Mouse (Mus musculus) c-Kit-positive CD71-negative TER-119-negative erythroid progenitor cells, embryonic 14.5 days (primary cell): ENCODE measurements around the gene Ccdc137.

Experiments used
- DNase-seq: peaks from one replicate; pipeline ENCODE4 v3.0.0-alpha.2; 2013; ENCODE audit warnings: low read depth

Ccdc137 gene

GRCm38 (mm10) chr11:120498891-120499290 is 41.0 kb downstream of the Ccdc137 start:
- no peak for DNase-seq

GRCm38 (mm10) chr11:120499894-120500293 is 42.0 kb downstream of the Ccdc137 start:
- DNase-seq = no peak

GRCm38 (mm10) chr11:120500357-120500756 is 42.4 kb downstream of the Ccdc137 start:
- no peak for DNase-seq

DNA sequence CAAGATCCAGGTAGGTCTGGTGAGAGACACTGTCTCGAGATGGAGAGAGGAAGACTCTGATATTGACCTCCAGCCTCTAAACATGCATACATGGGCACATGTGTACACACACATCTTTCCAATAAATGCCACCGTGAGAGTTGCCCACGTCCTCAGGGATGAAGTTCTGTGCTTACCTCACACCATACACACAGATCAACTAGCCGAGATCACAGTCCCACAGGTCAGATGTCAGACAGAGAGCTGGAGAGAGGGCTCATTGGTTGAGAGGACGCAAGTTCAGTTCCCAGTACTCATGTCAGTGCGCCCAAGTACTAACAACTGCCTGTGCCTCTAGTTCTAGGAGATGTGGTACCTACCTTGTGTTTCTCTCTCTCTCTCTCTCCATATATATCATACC is 43.1 kb downstream of the Ccdc137 start:
- no peak for DNase-seq

DNA sequence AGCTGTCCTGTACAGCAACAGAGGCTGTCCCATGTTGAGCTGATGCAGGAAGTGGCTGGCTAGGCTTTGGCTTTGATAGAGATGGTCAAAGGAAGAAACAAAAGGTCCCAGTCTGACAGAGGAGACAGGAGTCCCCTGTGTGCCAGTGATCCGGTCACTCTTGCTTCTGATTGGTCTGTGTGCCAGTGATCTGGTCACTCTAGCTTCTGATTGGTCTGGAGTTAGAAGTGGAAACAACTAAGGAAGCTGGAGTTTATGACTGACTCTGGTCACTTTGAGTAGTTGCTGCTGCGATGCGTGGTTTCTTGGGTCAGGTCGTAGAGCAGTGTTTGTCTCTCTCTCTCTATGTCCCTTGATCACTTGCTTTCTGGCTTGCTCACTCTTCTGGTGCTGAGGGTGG is 43.8 kb downstream of the Ccdc137 start:
- DNase-seq = no peak

DNA sequence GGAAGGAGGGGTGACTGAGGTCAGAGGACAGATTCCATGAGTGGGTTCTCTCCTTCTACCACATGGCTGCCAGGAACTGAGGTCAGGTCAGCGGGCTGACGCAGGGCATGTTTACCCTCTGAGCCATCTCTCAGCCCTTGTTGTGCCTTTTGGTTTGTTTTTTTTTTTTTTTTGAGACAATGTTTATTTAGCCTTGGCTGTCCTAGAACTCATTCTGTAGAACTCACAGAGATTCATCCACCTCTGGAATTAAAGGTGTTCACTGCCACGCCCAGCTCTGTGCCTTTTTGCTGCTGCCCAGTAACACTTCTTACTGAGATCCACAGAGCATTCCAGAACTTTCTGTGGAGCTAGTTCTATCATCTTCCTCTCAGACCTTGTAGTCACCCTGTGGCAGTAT is 47.7 kb downstream of the Ccdc137 start:
- DNase-seq = no peak

DNA sequence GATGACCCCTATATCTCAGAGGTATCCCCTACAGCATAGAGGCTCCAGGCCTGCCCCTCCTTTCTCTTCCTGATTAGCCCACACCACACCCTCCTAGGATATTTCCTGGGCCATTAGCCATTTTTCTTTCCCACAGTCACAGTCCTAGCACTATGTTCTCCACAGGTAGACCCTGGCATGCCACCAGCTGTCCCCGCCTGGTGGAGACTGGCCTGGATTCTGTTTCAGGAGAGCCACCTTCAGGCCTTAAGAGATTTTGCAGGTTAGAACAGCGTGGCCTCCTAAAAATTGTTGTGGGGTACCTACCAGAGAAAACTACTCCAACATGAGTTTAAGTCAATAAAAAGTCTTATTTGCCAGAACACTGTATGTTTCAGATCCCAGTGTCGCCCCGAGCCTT is 49.0 kb downstream of the Ccdc137 start:
- no peak for DNase-seq

DNA sequence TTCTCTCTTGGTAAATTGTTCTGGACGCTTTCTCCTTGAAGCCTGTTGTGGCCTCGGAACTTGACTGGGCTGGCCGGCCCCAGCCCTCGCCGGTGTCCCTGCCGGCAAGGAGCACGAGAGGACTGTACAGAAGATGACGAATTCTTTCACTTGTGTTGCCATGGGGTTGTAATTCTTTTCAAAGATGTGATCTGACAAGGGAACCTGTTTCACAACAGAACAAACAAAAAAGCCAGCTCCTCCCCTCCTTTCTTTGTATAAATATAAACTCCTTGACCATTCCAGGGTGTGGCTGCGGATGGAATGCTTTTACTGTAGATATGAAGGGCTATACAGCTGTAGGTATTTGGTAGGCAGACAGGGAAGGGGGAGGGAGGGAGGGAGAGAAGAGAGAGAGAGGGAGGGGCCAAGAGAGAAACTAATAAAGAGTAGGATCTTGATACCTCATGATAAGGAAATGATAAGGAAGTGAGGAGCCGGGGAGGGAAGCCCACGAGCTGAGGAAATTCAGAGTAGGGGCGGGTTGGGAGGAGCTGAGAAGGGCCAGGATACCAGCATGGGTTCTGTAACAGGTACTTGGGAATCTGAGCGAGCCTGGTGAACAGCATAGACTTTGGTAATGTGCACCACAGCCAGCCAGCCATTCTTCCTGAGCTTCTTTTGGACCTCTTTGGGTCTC is 49.8 kb downstream of the Ccdc137 start:
- no peak for DNase-seq

DNA sequence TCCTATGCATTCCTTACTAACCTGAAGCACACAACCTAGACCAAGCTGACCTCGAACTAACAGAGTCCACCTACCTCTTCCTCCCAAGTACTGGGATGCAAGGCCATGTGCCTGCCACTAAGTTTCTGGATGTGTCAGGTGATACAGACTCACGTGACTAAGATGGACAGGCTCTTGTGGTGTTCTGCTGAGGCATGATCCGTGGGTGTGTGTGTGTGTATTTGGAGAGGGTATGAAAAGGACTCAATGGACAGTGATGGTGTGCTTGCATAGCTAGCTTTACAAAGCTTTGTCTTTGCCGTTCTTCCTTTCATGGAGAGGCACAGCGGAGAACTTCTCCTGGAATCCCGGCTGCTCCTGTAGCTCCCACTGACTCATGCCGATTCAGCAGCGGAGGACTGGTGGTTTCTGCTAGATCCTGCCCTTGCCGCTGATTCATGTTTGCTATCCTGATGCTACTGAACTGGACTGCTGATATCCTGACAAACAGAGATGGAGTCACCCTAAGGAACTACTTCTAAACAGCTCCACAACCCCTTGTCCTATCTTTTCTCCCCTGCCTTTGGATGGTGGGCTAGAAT is 50.5 kb downstream of the Ccdc137 start:
- no peak for DNase-seq

- DNase-seq = no peak
Measured at GRCm38 (mm10) chr11:120509940-120510339, 52.0 kb downstream of the Ccdc137 start.

- no peak for DNase-seq
Measured at GRCm38 (mm10) chr11:120510375-120511030, 52.6 kb downstream of the Ccdc137 start.

DNA sequence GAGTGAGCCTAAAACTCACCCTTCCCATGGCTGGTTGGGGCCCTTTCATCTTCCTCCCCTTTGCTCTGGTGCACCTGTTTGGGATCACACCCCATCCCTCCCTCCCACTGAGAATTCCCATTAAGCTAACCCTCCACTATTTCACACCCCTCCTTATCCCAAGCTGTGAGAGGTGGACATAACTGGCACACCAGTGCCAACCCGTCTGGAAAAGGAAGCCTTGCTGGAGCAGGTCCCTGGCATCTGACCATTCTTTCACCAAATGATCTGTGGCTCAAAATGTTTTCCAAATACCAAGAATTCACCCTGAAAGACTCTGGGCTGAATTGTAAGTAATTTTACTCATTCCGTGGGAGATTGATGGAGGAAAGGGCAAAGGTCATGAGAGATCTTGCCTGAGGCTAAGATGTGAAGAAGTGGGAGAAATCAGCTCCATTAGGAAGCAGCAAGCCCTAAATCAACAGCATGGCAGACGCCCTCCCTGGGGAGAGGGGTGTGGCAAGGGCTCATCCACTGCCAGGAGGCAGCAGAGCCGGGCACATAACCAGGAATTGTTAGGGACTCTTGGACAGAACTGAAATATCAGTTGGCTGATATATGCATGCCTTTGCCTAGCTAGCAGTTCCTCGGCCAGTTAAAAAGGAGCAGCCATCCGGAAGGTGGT is 55.0 kb downstream of the Ccdc137 start:
- DNase-seq = no peak
